Mouse (Mus musculus) urinary bladder, postnatal 36 days (tissue): ENCODE measurements around the gene R3hdm4.

Experiments used
- DNase-seq, 2 experiments: peaks; one replicate each; pipeline ENCODE4 v3.0.0; 2022; ENCODE audit warnings: low spot score in 2 of 2, mixed read lengths in 1 of 2

R3hdm4 gene

DNA sequence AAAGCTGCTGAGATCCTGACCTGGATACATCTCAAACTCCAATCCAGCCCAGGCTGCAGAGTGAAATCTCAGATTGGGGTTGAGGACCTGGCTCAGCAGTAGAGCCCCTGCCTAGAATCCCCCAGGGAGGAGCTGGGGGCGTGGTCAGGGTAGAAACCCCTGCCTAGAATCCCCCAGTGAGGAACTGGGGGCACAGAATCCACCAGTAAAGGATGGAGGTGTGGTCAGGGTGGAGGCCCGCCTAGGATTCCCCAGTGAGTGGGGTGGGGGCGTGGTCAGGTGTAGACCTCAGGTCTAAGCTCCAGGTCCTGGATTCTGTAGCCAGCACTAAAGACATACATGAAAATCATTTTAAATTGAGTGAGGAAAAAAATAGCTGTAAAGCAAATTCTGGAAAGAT is 48.1 kb downstream of the R3hdm4 start:
- no peak for DNase-seq

- no peak for DNase-seq
Measured at GRCm38 (mm10) chr10:79871845-79872244, 49.2 kb downstream of the R3hdm4 start.

DNA sequence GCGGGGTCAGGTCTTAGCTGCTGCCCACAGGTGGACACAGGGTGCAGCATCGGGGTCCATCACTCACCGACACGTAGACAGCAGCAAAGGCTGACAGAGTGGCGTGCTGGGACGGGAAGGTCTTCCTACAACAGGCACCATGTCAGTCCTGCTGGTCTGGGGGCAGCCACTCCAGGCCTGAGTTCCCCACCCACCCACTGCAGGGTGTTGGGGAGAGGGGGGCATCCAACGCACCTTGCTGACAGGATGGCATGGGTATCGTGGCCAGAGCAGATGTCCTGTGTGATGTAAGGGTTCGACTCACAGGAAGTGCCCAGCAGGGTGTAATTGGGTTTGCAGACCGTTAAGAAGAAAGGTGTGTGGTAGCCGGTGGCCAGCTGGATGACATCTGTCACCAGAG is 54.4 kb downstream of the R3hdm4 start:
- DNase-seq: no peak

GRCm38 (mm10) chr10:79865801-79866295 is 55.2 kb downstream of the R3hdm4 start:
- DNase-seq: no peak

DNA sequence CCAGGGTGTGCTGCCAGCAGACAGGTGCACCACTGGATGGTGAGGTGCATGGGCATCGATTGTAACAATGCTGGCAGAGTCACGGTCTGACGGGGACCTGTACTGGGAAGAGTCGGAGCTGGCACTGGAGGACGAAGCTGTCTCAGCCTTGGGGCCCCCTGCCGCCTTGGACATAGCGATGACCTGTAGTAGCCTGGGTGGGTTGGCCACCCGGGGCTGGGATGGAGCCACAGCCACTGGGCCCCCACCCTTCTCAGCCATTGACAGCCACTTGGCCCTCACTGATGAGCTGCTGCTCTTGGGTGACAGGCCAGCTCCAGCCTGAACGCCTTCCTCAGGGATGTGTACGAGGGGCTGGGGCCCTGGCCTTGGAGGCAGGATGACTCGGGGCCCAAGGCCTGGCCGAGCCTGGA is 55.8 kb downstream of the R3hdm4 start:
- DNase-seq: no peak

DNA sequence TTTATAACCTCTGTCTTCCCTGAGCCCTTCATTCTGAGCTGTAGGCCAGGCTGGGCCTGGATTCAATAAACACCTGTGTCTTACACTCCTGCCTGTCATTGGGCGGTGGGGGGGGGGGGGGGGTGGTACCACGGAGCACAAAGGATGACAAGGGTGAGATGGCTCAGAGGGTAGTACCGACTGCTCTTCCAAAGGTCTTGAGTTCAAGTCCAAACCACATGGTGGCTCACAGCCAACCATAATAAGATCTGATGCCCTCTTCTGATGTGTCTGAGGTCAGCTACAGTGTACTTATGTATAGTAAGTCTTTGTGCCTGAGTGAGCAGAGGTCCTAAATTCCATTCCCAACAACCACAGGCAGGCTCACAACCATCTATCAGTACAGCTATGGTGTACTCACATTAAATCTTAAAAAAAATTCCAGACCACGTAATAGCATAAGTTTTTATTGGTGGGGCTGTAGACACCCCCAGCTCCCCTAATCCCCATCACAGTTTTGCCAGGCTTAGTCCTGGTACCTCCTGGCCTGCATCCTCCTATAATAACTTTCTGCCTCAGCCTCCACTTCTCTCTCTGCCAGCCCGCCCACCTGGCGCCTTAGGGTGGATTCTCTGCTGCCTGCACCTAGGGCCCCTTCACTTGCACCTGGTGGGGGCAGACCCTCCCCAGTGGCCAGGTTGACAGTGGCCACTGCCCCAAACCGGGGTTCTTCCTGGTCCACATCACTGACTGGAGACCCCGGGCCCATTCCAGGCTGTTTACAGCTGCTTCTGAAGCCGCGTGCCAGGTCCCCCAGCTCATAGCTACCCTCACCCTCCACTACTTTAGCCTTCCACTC is 56.4 kb downstream of the R3hdm4 start:
- no peak for DNase-seq

- DNase-seq: no peak
Measured at GRCm38 (mm10) chr10:79862925-79863324, 58.1 kb downstream of the R3hdm4 start.

DNA sequence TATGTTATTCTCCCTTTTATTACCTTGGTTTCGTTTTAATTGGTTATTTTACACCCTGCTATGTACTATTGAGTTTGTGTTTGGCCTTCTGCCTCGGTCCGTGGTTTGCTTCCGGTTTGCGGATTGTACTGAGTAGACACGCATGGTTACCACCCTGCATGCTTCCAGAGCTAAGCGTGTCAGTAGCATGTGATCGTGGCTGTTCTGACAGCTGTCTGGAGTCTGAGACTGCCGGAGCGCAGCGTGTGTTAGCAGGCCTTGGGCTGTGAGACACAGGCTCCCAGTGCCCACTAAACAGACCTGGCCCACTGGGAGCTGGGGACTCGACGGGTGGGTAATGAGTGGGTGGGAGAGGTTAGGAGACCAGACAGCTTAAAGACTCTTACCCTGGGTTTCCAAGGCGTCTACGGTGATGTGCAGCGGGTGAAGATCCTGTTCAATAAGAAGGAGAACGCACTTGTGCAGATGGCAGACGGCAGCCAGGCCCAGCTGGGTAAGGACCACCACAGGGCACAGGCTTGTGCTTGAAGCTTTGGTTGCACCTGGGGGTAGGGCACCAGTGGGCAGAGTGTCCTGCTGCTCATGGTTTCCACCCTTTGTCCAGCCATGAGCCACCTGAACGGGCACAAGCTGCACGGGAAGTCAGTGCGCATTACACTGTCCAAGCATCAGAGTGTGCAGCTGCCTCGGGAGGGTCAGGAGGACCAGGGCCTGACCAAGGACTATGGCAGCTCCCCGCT is 58.8 kb downstream of the R3hdm4 start:
- no peak for DNase-seq

GRCm38 (mm10) chr10:79861230-79862048 is 59.6 kb downstream of the R3hdm4 start:
- DNase-seq: peak in 1 of 2 experiments; percentile 52

DNA sequence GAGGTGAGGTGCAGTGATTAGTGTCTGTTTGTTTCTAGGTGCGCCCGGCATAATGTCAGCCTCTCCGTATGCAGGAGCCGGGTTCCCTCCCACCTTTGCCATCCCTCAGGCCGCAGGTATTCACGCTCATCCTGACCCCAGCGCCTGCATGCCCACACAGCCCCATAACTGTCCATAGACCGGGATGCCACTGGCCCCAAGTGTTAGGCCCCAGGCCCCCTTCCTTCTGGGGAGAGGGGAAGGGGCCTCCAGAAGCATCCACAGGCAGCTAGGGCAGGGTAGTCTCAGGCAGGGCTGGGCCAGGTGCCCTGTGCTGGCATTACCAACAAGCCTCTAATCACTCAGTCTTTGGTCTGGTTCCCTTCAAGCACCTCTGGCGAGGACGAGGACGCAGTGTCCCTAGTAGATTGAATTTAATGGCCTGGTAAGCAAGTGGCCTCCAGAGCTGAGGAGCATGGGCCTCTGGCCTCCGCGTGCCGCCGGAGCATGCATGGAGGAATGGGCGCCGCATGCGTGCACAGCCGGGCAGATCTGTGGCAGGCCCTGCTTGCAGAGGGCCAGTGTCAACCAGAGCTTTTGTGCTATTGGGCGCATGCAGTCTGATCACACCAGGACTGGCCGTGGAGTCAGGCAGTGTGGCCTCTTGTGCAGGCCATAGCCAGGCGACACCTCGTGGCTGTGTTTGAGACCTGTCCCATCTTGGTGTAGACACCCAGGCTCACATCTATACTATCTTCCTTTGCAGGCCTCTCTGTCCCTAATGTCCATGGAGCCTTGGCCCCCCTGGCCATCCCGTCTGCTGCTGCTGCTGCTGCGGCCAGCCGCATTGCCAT is 60.7 kb downstream of the R3hdm4 start:
- DNase-seq: no peak
